Mouse (Mus musculus): Measurements from ENCODE around the gene Rnf135. TPM values are rescaled to one million over a fixed set of nuclear protein-coding genes. Genes with fewer than 3 reads are reported as not detected.
"Not testable (repeated sequence)": the region's sequence is repeated elsewhere in the genome, so short reads cannot be mapped to it uniquely, and the experiment has no call there.

The Rnf135 gene
- polyA plus RNA-seq, 1 experiment: 7.3 TPM

DNA sequence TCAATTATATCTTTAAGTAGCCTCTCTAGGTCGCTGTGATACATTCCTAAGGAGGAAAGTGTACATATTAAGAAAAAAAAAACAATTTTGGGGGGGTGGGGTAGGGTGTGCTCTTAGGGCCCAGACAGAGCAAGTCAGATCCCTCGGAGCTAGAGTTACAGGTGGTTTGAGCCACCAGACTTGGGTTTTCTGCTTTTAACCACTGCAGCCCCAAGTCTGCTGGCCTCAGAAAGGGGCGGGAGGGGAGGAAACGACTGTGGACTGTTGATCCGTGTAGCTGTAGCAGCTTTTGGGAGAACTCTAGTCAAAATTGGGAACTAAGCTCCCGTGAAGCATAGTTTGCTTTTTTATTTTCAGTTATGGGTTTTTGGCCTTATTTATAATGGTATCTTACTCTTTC, 26.7 kb downstream of the Rnf135 start:
- Histone ChIP-seq H3K4me3 (ENCODE audit: extremely low read depth, insufficient read depth, insufficient read length) (no peak overlapping the region), H3K4me1 (ENCODE audit: control insufficient read depth, insufficient read depth, insufficient read length) (peaks cover 5% of the 10 kb centered on the region; the same call in 1 of the 2 replicates), H3K27ac (ENCODE audit: insufficient read depth, low read length) (no peak overlapping the region), H3K27me3 (ENCODE audit: control insufficient read depth, insufficient read depth, low read length) (no peaks in the 10 kb centered on the region), H3K36me3 (ENCODE audit: control insufficient read depth, insufficient read depth, low read length) (peaks cover under 1% of the 10 kb centered on the region; the same call in 1 of the 2 replicates)
- 5% methylated on average over 6 of the region's 6 CpGs for WGBS
- DNase-seq (ENCODE audit: low read depth in 1 of 2, low spot score in 2 of 2): no peak
- TF ChIP-seq CTCF (IDR thresholded peaks at IDR 0.05; ENCODE audit: extremely low read depth, insufficient read depth, insufficient read length, insufficient replicate concordance) (no peak), POLR2A (IDR thresholded peaks at IDR 0.05; ENCODE audit: low read depth, low read length) (no peak)

DNA sequence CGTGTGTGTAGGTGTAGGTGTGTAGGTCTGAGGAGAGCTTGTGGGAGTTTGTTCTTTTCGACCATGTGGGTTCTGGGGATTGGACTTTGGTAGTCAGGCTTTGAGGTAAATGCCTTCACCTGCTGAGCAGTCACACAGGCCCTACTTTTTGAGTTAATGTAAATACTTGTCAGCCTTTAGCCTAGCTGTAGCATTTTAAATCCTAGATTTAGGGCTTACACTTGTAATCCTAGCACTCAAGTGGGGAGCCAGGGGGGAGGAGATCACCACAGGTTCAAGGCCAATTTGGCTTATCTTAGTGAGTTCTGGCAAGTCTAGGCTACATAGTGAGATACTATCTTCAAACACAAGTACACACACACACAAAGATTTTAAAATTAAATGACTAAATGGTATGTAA, 28.6 kb downstream of the Rnf135 start:
- Histone ChIP-seq H3K36me3 (ENCODE audit: control insufficient read depth, insufficient read depth, low read length) (peaks cover 1% of the 10 kb centered on the region; the same call in 1 of the 2 replicates), H3K27me3 (ENCODE audit: control insufficient read depth, insufficient read depth, low read length) (no peaks in the 10 kb centered on the region), H3K4me1 (ENCODE audit: control insufficient read depth, insufficient read depth, insufficient read length) (peaks cover 5% of the 10 kb centered on the region; the same call in 1 of the 2 replicates), H3K4me3 (ENCODE audit: extremely low read depth, insufficient read depth, insufficient read length) (no peak overlapping the region), H3K27ac (ENCODE audit: insufficient read depth, low read length) (no peak overlapping the region)
- no peak for DNase-seq (ENCODE audit: low read depth in 1 of 2, low spot score in 2 of 2)
- WGBS: 90% methylated on average over 2 of the region's 2 CpGs
- TF ChIP-seq CTCF (IDR thresholded peaks at IDR 0.05; ENCODE audit: extremely low read depth, insufficient read depth, insufficient read length, insufficient replicate concordance) (no peak), POLR2A (IDR thresholded peaks at IDR 0.05; ENCODE audit: low read depth, low read length) (no peak)

GRCm38 (mm10) chr11:80215291-80215690, 31.6 kb downstream of the Rnf135 start:
- Histone ChIP-seq H3K36me3 (ENCODE audit: control insufficient read depth, insufficient read depth, low read length) (peaks cover 1% of the 10 kb centered on the region; the same call in 1 of the 2 replicates), H3K27ac (ENCODE audit: insufficient read depth, low read length) (no peak overlapping the region), H3K4me1 (ENCODE audit: control insufficient read depth, insufficient read depth, insufficient read length) (peaks cover 5% of the 10 kb centered on the region; the same call in 1 of the 2 replicates), H3K27me3 (ENCODE audit: control insufficient read depth, insufficient read depth, low read length) (no peaks in the 10 kb centered on the region), H3K4me3 (ENCODE audit: extremely low read depth, insufficient read depth, insufficient read length) (no peak overlapping the region)
- TF ChIP-seq POLR2A (IDR thresholded peaks at IDR 0.05; ENCODE audit: low read depth, low read length) (no peak), CTCF (IDR thresholded peaks at IDR 0.05; ENCODE audit: extremely low read depth, insufficient read depth, insufficient read length, insufficient replicate concordance) (no peak)
- no peak for DNase-seq (ENCODE audit: low read depth in 1 of 2, low spot score in 2 of 2)
- 83% methylated on average over 3 of the region's 3 CpGs for WGBS

GRCm38 (mm10) chr11:80218657-80219293, 35.1 kb downstream of the Rnf135 start:
- TF ChIP-seq POLR2A (IDR thresholded peaks at IDR 0.05; ENCODE audit: low read depth, low read length): no peak
- TF ChIP-seq CTCF (IDR thresholded peaks at IDR 0.05; ENCODE audit: extremely low read depth, insufficient read depth, insufficient read length, insufficient replicate concordance): no peak
- Histone ChIP-seq H3K27ac (ENCODE audit: insufficient read depth, low read length) (no peak overlapping the region), H3K27me3 (ENCODE audit: control insufficient read depth, insufficient read depth, low read length) (no peaks in the 10 kb centered on the region), H3K4me3 (ENCODE audit: extremely low read depth, insufficient read depth, insufficient read length) (no peak overlapping the region), H3K36me3 (ENCODE audit: control insufficient read depth, insufficient read depth, low read length) (peaks cover 4% of the 10 kb centered on the region), H3K4me1 (ENCODE audit: control insufficient read depth, insufficient read depth, insufficient read length) (no peaks in the 10 kb centered on the region)
- DNase-seq (ENCODE audit: low read depth in 1 of 2, low spot score in 2 of 2): no peak
- 86% methylated on average over 11 of the region's 11 CpGs for WGBS

GRCm38 (mm10) chr11:80230066-80230465, 46.4 kb downstream of the Rnf135 start:
- H3K4me3 ChIP-seq (ENCODE audit: extremely low read depth, insufficient read depth, insufficient read length); H3K27me3 ChIP-seq (ENCODE audit: control insufficient read depth, insufficient read depth, low read length); H3K27ac ChIP-seq (ENCODE audit: insufficient read depth, low read length); DNase-seq (ENCODE audit: low read depth in 1 of 2, low spot score in 2 of 2); H3K4me1 ChIP-seq (ENCODE audit: control insufficient read depth, insufficient read depth, insufficient read length): not testable (repeated sequence)
- WGBS: 80% methylated on average over 5 of the region's 5 CpGs
- H3K36me3 ChIP-seq (ENCODE audit: control insufficient read depth, insufficient read depth, low read length): peaks cover 25% of the 10 kb centered on the region

DNA sequence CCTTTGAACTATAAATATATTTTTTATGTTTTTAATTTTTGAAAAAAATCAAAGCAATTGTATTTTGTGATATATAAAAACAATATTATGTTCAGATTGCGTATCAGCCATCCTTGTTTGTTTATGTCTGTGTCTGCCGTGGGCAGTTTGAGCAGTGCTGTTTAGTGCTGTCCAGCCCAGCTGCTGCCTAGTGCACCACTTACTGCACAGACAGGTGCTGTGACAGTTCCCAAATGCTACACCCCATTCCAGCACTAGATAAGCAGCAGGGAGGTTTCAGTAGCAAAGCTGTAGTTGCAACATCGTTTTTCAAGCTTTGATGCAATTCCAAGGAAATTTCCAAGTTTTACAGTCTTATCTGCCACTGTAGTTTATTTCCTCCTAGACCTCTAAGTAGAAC, 53.6 kb downstream of the Rnf135 start:
- 91% methylated on average over 3 of the region's 3 CpGs for WGBS
- no peak overlapping the region for H3K27ac ChIP-seq (ENCODE audit: insufficient read depth, low read length)
- H3K4me3 ChIP-seq (ENCODE audit: extremely low read depth, insufficient read depth, insufficient read length): no peak overlapping the region
- no peaks in the 10 kb centered on the region for H3K4me1 ChIP-seq (ENCODE audit: control insufficient read depth, insufficient read depth, insufficient read length)
- DNase-seq (ENCODE audit: low read depth in 1 of 2, low spot score in 2 of 2): no peak
- peaks cover 19% of the 10 kb centered on the region for H3K36me3 ChIP-seq (ENCODE audit: control insufficient read depth, insufficient read depth, low read length)
- H3K27me3 ChIP-seq (ENCODE audit: control insufficient read depth, insufficient read depth, low read length): no peaks in the 10 kb centered on the region
- TF ChIP-seq POLR2A (IDR thresholded peaks at IDR 0.05; ENCODE audit: low read depth, low read length) (no peak), CTCF (IDR thresholded peaks at IDR 0.05; ENCODE audit: extremely low read depth, insufficient read depth, insufficient read length, insufficient replicate concordance) (no peak)

GRCm38 (mm10) chr11:80238306-80238705, 54.7 kb downstream of the Rnf135 start:
- DNase-seq (ENCODE audit: low read depth in 1 of 2, low spot score in 2 of 2): no peak
- Histone ChIP-seq H3K4me1 (ENCODE audit: control insufficient read depth, insufficient read depth, insufficient read length) (no peaks in the 10 kb centered on the region), H3K27me3 (ENCODE audit: control insufficient read depth, insufficient read depth, low read length) (no peaks in the 10 kb centered on the region), H3K36me3 (ENCODE audit: control insufficient read depth, insufficient read depth, low read length) (peaks cover 22% of the 10 kb centered on the region), H3K27ac (ENCODE audit: insufficient read depth, low read length) (no peak overlapping the region), H3K4me3 (ENCODE audit: extremely low read depth, insufficient read depth, insufficient read length) (no peak overlapping the region)
- 91% methylated on average over 4 of the region's 4 CpGs for WGBS
- TF ChIP-seq POLR2A (IDR thresholded peaks at IDR 0.05; ENCODE audit: low read depth, low read length): no peak
- no peak for TF ChIP-seq CTCF (IDR thresholded peaks at IDR 0.05; ENCODE audit: extremely low read depth, insufficient read depth, insufficient read length, insufficient replicate concordance)

Data from spleen, adult 2 months (tissue).